Mouse (Mus musculus) stomach, embryonic 15.5 days (tissue): Measurements from ENCODE around the gene Gm21969. TPM values are rescaled to one million over a fixed set of nuclear protein-coding genes. Genes with fewer than 3 reads are reported as not detected.

Experiments
- ATAC-seq: fragments of 200-750 bp; cut with Nextera tagmentation; 2 replicates; pipeline ENCODE4 v1.8.0; 2017; ENCODE audit warnings: low read depth, moderate number of reproducible peaks, moderate TSS enrichment; ENCODE audit not compliant: insufficient read depth, low FRiP score
- H3K27ac ChIP-seq: fragments of 300-500 bp; sonication (generic); 2 replicates; pipeline ENCODE4 v1.5.1; 2015; ENCODE audit warnings: mild to moderate bottlenecking, inconsistent platforms
- H3K27me3 ChIP-seq: fragments of 300-500 bp; sonication (generic); replicated peaks from 2 replicates; pipeline ENCODE4 v1.6.1; 2015; ENCODE audit warnings: inconsistent platforms
- H3K36me3 ChIP-seq: fragments of 300-500 bp; sonication (generic); 2 replicates; pipeline ENCODE4 v1.6.1; 2015; ENCODE audit warnings: inconsistent platforms
- H3K4me1 ChIP-seq: fragments of 300-500 bp; sonication (generic); 2 replicates; pipeline ENCODE4 v1.6.1; 2015; ENCODE audit warnings: inconsistent platforms
- H3K4me2 ChIP-seq: fragments of 300-500 bp; sonication (generic); 2 replicates; pipeline ENCODE4 v1.6.1; 2015; ENCODE audit warnings: mild to moderate bottlenecking, inconsistent platforms
- H3K4me3 ChIP-seq: fragments of 300-500 bp; sonication (generic); replicated peaks from 2 replicates; pipeline ENCODE4 v1.5.1; 2015; ENCODE audit warnings: inconsistent platforms
- H3K9ac ChIP-seq: fragments of 300-500 bp; sonication (generic); 2 replicates; pipeline ENCODE4 v1.6.1; 2015; ENCODE audit warnings: inconsistent platforms
- H3K9me3 ChIP-seq: fragments of 300-500 bp; sonication (generic); 2 replicates; pipeline ENCODE4 v1.6.1; 2016; ENCODE audit warnings: inconsistent platforms
- WGBS: fragments of 180-500 bp; shearing (Covaris S2); methylation state at CpG from one replicate; pipeline ENCODE4 v1.1.7; 2015; 5-methylcytosine and 5-hydroxymethylcytosine counted together
- polyA plus RNA-seq: library from polyadenylated mRNA; unstranded; fragments of >200 nt; fragmentation: Nextera tagmentation; extraction: Ambion mirVana; gene quantifications from 2 replicates; pipeline ENCODE4 v1.2.1, GENCODE M21; 2015

Gm21969 gene
- polyA plus RNA-seq, 1 experiment from 2014 or later = not detected

- H3K27ac ChIP-seq = no peak overlapping the region
- no peak overlapping the region for H3K9ac ChIP-seq
- H3K9me3 ChIP-seq = no peaks in the 10 kb centered on the region
- no peak for ATAC-seq
- 92% methylated on average over 5 of the region's 5 CpGs for WGBS
- no peak overlapping the region for H3K4me3 ChIP-seq
- peaks cover 18% of the 10 kb centered on the region for H3K4me1 ChIP-seq
- no peak overlapping the region for H3K4me2 ChIP-seq
- 0 out of 2 replicates have a peak, but pooled peaks cover 9% of the 10 kb centered on the region for H3K36me3 ChIP-seq
- no peaks in the 10 kb centered on the region for H3K27me3 ChIP-seq
These were observed 3.7 kb downstream of the Gm21969 start for GRCm38 (mm10) chr4:139606732-139607131.

DNA sequence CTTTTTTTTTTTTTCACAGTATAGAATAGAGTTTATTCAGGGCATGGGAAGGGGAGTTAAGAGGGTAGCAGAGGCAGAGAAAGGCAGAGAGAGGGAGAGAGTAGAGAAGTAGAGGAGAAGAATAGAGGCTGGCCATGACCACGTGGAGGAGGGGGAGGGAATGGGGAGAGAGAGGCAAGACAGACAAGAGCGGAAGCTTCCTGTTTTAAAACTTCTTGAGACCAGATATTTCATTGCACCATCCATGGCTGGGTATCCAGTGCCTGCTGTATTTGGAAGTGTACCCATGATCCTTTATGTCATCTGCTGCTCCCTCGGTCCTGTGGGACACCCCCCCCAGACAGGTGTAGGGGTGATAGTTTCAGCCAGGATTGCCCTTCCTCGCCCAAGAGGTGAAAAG lies 6.0 kb downstream of the Gm21969 start:
- Histone ChIP-seq H3K36me3 (peaks cover 19% of the 10 kb centered on the region), H3K4me1 (peaks cover 2% of the 10 kb centered on the region; the same call in 1 of the 2 replicates), H3K9ac (no peak overlapping the region), H3K9me3 (no peaks in the 10 kb centered on the region), H3K27ac (no peak overlapping the region), H3K4me3 (no peak overlapping the region), H3K4me2 (no peak overlapping the region), H3K27me3 (no peaks in the 10 kb centered on the region)
- no peak for ATAC-seq
- 60% methylated on average over 4 of the region's 4 CpGs for WGBS

DNA sequence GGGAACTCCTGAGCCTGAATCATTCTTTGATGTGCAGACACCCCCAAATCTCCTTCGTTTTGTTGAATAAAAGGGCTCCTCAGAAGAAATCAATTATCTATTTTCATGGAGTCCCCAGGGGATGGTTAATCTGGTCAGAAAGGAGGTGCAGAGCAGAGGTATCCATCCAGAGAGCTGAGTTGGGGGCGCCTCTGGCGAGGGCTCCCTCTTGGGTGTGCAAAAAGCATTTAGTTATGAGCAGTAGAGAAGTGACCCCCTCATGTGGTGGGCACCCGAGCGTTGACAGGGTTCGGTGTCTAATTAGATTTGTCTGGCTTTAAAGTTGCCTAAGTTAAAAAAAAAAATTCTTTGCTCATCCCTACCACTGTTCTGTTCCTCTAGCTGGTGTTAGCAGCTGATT lies 8.0 kb downstream of the Gm21969 start:
- no peaks in the 10 kb centered on the region for H3K27me3 ChIP-seq
- H3K27ac ChIP-seq = peak overlapping the region; percentile 51; the same call in 1 of the 2 replicates
- no peaks in the 10 kb centered on the region for H3K9me3 ChIP-seq
- peaks cover 6% of the 10 kb centered on the region; the same call in 1 of the 2 replicates for H3K4me1 ChIP-seq
- H3K4me3 ChIP-seq = no peak overlapping the region
- ATAC-seq = no peak
- WGBS = 67% methylated on average over 6 of the region's 6 CpGs
- no peak overlapping the region for H3K9ac ChIP-seq
- peaks cover 29% of the 10 kb centered on the region for H3K36me3 ChIP-seq
- H3K4me2 ChIP-seq = no peak overlapping the region

- Histone ChIP-seq H3K4me2 (peak overlapping the region; percentile 46), H3K36me3 (peaks cover 25% of the 10 kb centered on the region), H3K9me3 (no peaks in the 10 kb centered on the region), H3K27me3 (no peaks in the 10 kb centered on the region), H3K27ac (no peak overlapping the region), H3K9ac (no peak overlapping the region), H3K4me3 (no peak overlapping the region), H3K4me1 (peaks cover 9% of the 10 kb centered on the region; the same call in 1 of the 2 replicates)
- WGBS = 5% methylated on average over 10 of the region's 10 CpGs
- no peak for ATAC-seq
These were observed 8.6 kb downstream of the Gm21969 start for GRCm38 (mm10) chr4:139611542-139611953.

DNA sequence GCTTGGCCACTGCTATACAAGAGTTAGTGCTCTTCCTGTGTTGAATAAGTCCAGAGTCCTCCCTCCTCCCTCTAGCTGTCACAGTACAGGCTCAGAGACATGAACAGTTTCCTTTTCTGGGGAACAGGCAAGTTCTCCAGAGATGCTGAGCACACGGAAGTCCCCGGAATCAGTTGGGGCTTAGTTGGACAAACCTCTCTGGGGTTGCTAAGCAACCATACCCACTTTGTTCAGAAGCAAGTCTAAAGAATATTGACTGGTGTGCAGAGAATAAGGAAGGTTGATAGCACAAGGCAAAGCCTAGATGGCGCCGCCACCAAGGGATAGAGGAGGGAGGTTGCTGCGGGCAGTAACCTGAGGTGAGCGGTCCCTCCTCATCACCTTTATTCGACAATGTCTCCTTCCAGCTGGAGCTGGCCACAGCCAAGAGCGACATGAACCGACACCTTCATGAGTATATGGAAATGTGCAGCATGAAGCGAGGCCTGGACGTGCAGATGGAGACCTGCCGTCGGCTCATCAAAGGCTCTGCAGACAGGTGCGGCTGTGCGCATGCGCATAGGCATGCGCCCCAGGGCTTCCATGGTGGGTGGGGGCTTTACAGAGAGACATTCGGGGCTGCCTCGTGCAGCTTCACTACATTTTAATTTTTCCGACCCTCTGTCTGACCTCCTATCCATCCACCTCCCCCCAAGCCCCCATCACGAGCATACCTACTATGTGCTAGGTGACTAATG lies 11.7 kb downstream of the Gm21969 start:
- Histone ChIP-seq H3K9me3 (no peaks in the 10 kb centered on the region), H3K36me3 (peaks cover 20% of the 10 kb centered on the region), H3K27me3 (no peaks in the 10 kb centered on the region), H3K27ac (no peak overlapping the region), H3K4me2 (no peak overlapping the region), H3K4me1 (peaks cover 9% of the 10 kb centered on the region; the same call in 1 of the 2 replicates), H3K9ac (no peak overlapping the region), H3K4me3 (no peak overlapping the region)
- WGBS = 90% methylated on average over 21 of the region's 21 CpGs
- ATAC-seq = no peak

DNA sequence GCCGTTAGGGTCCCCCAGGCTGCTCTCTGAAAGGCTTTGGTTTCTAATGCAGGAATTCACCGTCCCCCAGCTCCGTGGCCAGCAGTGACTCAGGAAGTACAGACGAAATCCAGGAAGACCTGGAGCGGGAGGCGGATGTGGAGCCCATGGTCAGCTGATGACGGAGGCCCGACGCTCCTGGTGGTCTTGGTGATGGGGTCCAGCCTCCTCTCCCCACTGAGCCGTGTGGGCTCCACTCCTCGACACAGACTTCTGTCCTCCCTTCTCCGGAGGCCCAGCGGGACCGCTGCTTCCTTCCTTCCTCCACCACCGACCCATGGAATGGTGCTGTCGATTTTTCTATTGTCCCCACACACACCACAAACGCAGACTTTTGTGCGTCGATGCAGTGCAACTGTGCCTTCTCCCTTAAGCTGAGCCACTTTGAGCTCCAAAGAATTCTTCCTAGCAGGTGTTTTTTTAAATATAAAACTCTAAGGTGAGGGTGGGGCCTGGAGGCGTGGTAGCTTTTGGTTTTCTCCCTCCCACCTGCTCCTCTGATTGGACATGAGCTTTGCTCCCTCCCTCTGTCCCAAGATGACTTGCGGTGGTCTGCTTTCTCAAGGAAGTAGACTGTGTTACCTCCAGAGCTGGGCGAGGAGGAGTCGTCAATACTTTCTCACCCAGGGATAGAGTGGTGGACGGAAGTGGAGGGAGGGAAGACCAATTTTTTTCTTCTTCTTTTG lies 13.5 kb downstream of the Gm21969 start:
- Histone ChIP-seq H3K9me3 (no peaks in the 10 kb centered on the region), H3K27me3 (no peaks in the 10 kb centered on the region), H3K4me2 (peak overlapping the region; percentile 60), H3K4me3 (peak overlapping the region; percentile 44), H3K27ac (peak overlapping the region; percentile 74), H3K4me1 (peaks cover 8% of the 10 kb centered on the region; the same call in 1 of the 2 replicates), H3K36me3 (peaks cover 20% of the 10 kb centered on the region), H3K9ac (peak overlapping the region; percentile 25)
- ATAC-seq = peak; percentile 89
- WGBS = 15% methylated on average over 24 of the region's 24 CpGs

GRCm38 (mm10) chr4:139617001-139617364 lies 14.0 kb downstream of the Gm21969 start:
- Histone ChIP-seq H3K4me3 (peak overlapping the region; percentile 44), H3K4me2 (peak overlapping the region; percentile 28), H3K36me3 (peaks cover 20% of the 10 kb centered on the region), H3K27ac (peak overlapping the region; percentile 74), H3K9me3 (no peaks in the 10 kb centered on the region), H3K4me1 (0 out of 2 replicates have a peak, but pooled peaks cover 11% of the 10 kb centered on the region), H3K9ac (no peak overlapping the region), H3K27me3 (no peaks in the 10 kb centered on the region)
- 50% methylated on average over 3 of the region's 3 CpGs for WGBS
- ATAC-seq = no peak

- WGBS = 78% methylated on average over 6 of the region's 6 CpGs
- no peak overlapping the region for H3K4me2 ChIP-seq
- H3K9me3 ChIP-seq = no peaks in the 10 kb centered on the region
- H3K27me3 ChIP-seq = no peaks in the 10 kb centered on the region
- H3K27ac ChIP-seq = no peak overlapping the region
- no peak overlapping the region for H3K9ac ChIP-seq
- H3K4me3 ChIP-seq = no peak overlapping the region
- peaks cover 2% of the 10 kb centered on the region; the same call in 1 of the 2 replicates for H3K36me3 ChIP-seq
- ATAC-seq = no peak
- peaks cover 27% of the 10 kb centered on the region for H3K4me1 ChIP-seq
These were observed 16.8 kb downstream of the Gm21969 start for GRCm38 (mm10) chr4:139619765-139620164.

DNA sequence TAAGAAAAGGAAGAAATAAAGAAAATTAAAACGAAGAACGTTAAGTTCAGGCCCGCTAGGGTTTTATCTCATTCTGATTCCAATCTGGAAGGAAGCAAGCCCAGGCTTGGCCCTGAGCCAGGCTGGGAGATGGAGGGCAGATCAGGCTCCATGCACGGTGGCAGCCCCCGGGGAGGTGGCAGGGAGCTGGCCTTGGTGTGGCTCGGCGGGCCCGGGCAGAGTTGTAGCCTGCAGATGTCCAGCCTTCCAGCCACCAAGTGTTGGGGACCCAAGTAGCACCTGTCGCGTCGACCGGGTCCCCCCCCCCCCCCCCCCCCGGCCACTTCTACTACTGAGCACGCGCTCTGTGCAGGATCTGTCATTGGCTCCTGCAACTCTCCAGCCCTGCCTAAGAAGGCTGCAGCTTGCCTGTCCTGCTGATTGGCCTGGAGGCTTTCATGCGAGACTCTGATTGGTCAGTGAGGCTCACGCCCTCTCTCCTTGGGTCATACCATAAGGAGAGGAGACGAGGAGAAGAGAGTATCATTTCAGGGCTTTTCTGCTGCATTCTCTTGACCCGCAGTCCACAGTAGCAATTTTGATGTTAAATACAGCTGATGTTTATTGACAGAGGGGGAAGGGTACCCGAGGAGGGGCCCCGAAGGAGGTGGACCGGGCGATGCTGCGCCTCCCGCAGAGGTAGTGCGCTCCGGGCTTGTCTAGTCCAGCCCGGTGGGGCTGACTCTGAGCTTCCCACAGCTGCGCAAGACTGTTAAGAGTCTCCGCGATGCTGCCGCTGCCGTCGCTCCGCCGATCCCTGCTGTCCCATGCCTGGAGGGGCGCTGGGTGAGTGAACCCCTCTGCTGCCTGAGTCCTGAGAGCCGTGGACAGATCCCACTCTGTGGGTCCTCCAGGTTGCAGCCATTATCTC lies 19.6 kb downstream of the Gm21969 start, which contains the start of gene Aldh4a1:
Gene Aldh4a1, plus strand, starts transcription at position 494 of the 910 bp plus-strand sequence.
- Histone ChIP-seq H3K27me3 (no peaks in the 10 kb centered on the region), H3K9me3 (no peaks in the 10 kb centered on the region), H3K36me3 (no peaks in the 10 kb centered on the region), H3K27ac (peak within 1 kb of the TSS; percentile 85), H3K4me2 (peak within 1 kb of the TSS; percentile 90), H3K4me3 (peak within 1 kb of the TSS; percentile 69), H3K9ac (peak within 1 kb of the TSS; percentile 77), H3K4me1 (peaks cover 25% of the 10 kb centered on the region)
- peak; percentile 100 for ATAC-seq
- under 1% methylated on average over 34 of the region's 38 CpGs for WGBS

DNA sequence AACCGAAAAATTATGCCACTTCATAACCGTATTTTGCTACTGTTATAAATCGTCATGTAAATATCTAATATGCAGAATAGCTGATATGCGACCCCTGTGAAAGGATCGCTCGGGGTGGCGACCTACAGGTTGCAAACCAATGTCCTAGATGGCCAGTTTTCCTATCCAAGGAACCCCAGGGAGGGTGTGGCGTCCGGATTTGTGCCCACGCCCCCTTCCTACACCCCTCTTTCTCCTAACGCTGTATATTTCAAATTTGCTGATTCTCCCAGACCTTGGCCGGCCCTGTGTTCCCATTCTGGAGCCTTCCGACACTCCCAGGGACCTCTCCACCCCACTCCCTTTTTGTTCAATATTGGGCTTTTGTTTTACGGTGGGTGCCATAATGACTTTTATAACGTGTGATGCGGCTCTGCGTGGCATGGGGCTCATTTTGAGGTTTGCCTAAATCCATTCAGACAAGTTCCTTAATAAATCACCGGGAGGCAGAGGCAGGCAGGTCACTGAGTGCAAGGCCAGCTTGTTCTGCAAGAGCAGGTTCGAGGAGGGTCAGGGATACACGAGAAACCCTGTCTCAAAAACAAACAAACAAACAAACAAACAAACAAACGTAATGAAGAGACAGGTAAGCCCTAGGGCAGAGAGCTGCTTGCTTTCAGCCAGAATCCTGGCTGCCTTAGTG lies 20.6 kb downstream of the Gm21969 start:
- H3K4me2 ChIP-seq = peak overlapping the region; percentile 90
- no peaks in the 10 kb centered on the region for H3K27me3 ChIP-seq
- peaks cover 25% of the 10 kb centered on the region for H3K4me1 ChIP-seq
- no peak for ATAC-seq
- H3K4me3 ChIP-seq = peak overlapping the region; percentile 69
- WGBS = 21% methylated on average over 21 of the region's 21 CpGs
- no peaks in the 10 kb centered on the region for H3K36me3 ChIP-seq
- peak overlapping the region; percentile 77; the same call in 1 of the 2 replicates for H3K9ac ChIP-seq
- no peaks in the 10 kb centered on the region for H3K9me3 ChIP-seq
- H3K27ac ChIP-seq = no peak overlapping the region; the same call in 1 of the 2 replicates

GRCm38 (mm10) chr4:139624116-139624489 lies 21.1 kb downstream of the Gm21969 start:
- H3K36me3 ChIP-seq = no peaks in the 10 kb centered on the region
- H3K27ac ChIP-seq = no peak overlapping the region
- no peak for ATAC-seq
- peak overlapping the region; percentile 90 for H3K4me2 ChIP-seq
- H3K9ac ChIP-seq = no peak overlapping the region
- peak overlapping the region; percentile 69 for H3K4me3 ChIP-seq
- no peaks in the 10 kb centered on the region for H3K9me3 ChIP-seq
- H3K4me1 ChIP-seq = peaks cover 25% of the 10 kb centered on the region
- no peaks in the 10 kb centered on the region for H3K27me3 ChIP-seq
- WGBS = 49% methylated on average over 5 of the region's 5 CpGs
